Mouse (Mus musculus): ENCODE results near the gene Tmem229b.

DNA sequence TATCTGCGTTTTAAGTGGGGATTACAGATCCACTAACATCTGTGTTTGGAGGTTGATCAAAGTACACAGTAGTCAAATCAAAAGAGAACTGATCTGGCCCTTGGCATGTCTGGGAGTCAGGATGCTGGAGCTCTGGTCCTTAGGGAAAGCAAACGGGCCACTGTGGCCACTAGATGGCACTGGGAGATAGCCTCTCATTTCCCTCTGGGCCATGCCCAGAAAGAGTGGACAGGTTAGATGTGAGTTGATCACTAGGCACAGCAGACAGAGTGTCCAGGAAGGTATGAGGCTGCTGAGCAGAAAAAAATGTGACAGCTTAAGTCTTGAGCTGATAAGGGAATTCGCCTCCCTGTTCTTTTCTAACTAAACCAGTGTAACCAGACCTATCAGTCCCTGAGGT is 15.5 kb upstream of the Tmem229b start:
- no peak for TF ChIP-seq POLR2A (IDR thresholded peaks at IDR 0.05; ENCODE audit: control insufficient read depth, low read depth, low read length)
- TF ChIP-seq CTCF (IDR thresholded peaks at IDR 0.05; ENCODE audit: control insufficient read depth, insufficient read depth, insufficient replicate concordance, low read depth, low read length) = peak; percentile 51; the same call in 1 of the 2 replicates

Measured in testis, adult 2 months (tissue).